Mouse (Mus musculus) MEL (cell line): ENCODE measurements around the gene Acnat1. TPM values are rescaled to one million over a fixed set of nuclear protein-coding genes. Genes with fewer than 3 reads are reported as not detected.
"Not testable (repeated sequence)": the region's sequence is repeated elsewhere in the genome, so short reads cannot be mapped to it uniquely, and the experiment has no call there.

ENCODE experiments used
- DNase-seq: peaks from one replicate; pipeline ENCODE4 v3.0.0; 2011; ENCODE audit warnings: low read depth, low spot score
- H3K27ac ChIP-seq: 2 replicates; pipeline ENCODE4 v1.5.1; 2012; ENCODE audit warnings: low read depth, mild to moderate bottlenecking, control low read depth, low read length, moderate library complexity; ENCODE audit not compliant: control insufficient read depth
- H3K27me3 ChIP-seq, 2 experiments: fragments of 150-350 bp in 1 of 2; sonication (generic) in 1 of 2; 2 replicates each; pipeline ENCODE4 v1.6.1; 2012; ENCODE audit warnings: low read length in 2 of 2, mild to moderate bottlenecking in 2 of 2, improper control_type of control experiment in 1 of 2, moderate library complexity in 1 of 2; ENCODE audit not compliant: insufficient read depth in 2 of 2, control insufficient read depth in 1 of 2
- H3K36me3 ChIP-seq, 2 experiments: 2 replicates each; pipeline ENCODE4 v1.6.1; 2012 to 2014; ENCODE audit warnings: low read length in 2 of 2, improper control_type of control experiment in 1 of 2, inconsistent platforms in 1 of 2, mild to moderate bottlenecking in 1 of 2; ENCODE audit not compliant: insufficient read depth in 2 of 2, control insufficient read depth in 1 of 2
- H3K4me1 ChIP-seq, 2 experiments: fragments of 150-350 bp in 1 of 2; sonication (generic) in 1 of 2; 2 replicates each; pipeline ENCODE4 v1.6.1; 2012; ENCODE audit warnings: low read length in 2 of 2, improper control_type of control experiment in 1 of 2, mild to moderate bottlenecking in 1 of 2; ENCODE audit not compliant: insufficient read depth in 2 of 2, control insufficient read depth in 1 of 2
- H3K4me3 ChIP-seq, 2 experiments: fragments of 150-350 bp in 1 of 2; sonication (generic) in 1 of 2; 2 replicates each; pipeline ENCODE4 v1.5.1; 2012; ENCODE audit warnings: low read depth in 2 of 2, low read length in 2 of 2, mild to moderate bottlenecking in 2 of 2, moderate library complexity in 2 of 2, control low read depth in 1 of 2, improper control_type of control experiment in 1 of 2; ENCODE audit not compliant: control insufficient read depth in 1 of 2, insufficient read depth in 1 of 2
- H3K79me2 ChIP-seq: 2 replicates; pipeline ENCODE4 v1.6.1; 2012; ENCODE audit warnings: mild to moderate bottlenecking, low read length, moderate library complexity; ENCODE audit not compliant: control insufficient read depth, poor library complexity, insufficient read depth
- H3K9ac ChIP-seq: 2 replicates; pipeline ENCODE4 v1.6.1; 2012; ENCODE audit warnings: low read depth, mild to moderate bottlenecking, control low read depth, low read length, moderate library complexity; ENCODE audit not compliant: control insufficient read depth, poor library complexity, severe bottlenecking
- H3K9me3 ChIP-seq: fragments of 150-350 bp; sonication (generic); replicated peaks from 2 replicates; pipeline ENCODE4 v1.6.1; 2012; ENCODE audit warnings: mild to moderate bottlenecking, low read length, improper control_type of control experiment, moderate library complexity; ENCODE audit not compliant: insufficient read depth
- BHLHE40 ChIP-seq: IDR thresholded peaks from 2 replicates; pipeline ENCODE4 v1.6.1; 2012; ENCODE audit warnings: low read depth, mild to moderate bottlenecking, inconsistent platforms, low read length, improper control_type of control experiment, borderline replicate concordance
- E2F4 ChIP-seq: IDR thresholded peaks from 2 replicates; pipeline ENCODE4 v1.6.1; 2011; ENCODE audit warnings: low read depth, low read length, improper control_type of control experiment, borderline replicate concordance
- GATA1 ChIP-seq: IDR thresholded peaks from 2 replicates; pipeline ENCODE4 v1.6.1; 2011; ENCODE audit warnings: low read depth, low read length, improper control_type of control experiment
- HCFC1 ChIP-seq: IDR thresholded peaks from 2 replicates; pipeline ENCODE4 v1.6.1; 2012; ENCODE audit warnings: low read depth, mild to moderate bottlenecking, inconsistent platforms, low read length, improper control_type of control experiment, moderate library complexity
- MEF2A ChIP-seq: IDR thresholded peaks from 2 replicates; pipeline ENCODE4 v1.6.1; 2014; ENCODE audit warnings: low read depth, mild to moderate bottlenecking, inconsistent platforms, low read length, improper control_type of control experiment; ENCODE audit not compliant: poor library complexity, insufficient replicate concordance, severe bottlenecking; ENCODE audit errors: extremely low read depth
- MXI1 ChIP-seq: IDR thresholded peaks from 2 replicates; pipeline ENCODE4 v1.6.1; 2011; ENCODE audit warnings: mild to moderate bottlenecking, low read depth, low read length, improper control_type of control experiment
- NRF1 ChIP-seq: IDR thresholded peaks from 2 replicates; pipeline ENCODE4 v1.6.1; 2014; ENCODE audit warnings: low read depth, mild to moderate bottlenecking, inconsistent platforms, low read length, improper control_type of control experiment, moderate library complexity; ENCODE audit not compliant: poor library complexity, insufficient read depth, severe bottlenecking
- POLR2A ChIP-seq, 2 experiments: IDR thresholded peaks; 2 replicates each; pipeline ENCODE4 v1.6.1; 2011 to 2012; ENCODE audit warnings: low read length in 2 of 2, mild to moderate bottlenecking in 2 of 2, control low read depth in 1 of 2, improper control_type of control experiment in 1 of 2, low read depth in 1 of 2, moderate library complexity in 1 of 2; ENCODE audit not compliant: control insufficient read depth in 1 of 2, insufficient read depth in 1 of 2, poor library complexity in 1 of 2
- POLR2AphosphoS5 ChIP-seq: IDR thresholded peaks from 2 replicates; pipeline ENCODE4 v1.6.1; 2012; ENCODE audit warnings: low read depth, borderline replicate concordance, mild to moderate bottlenecking, inconsistent platforms, low read length, moderate library complexity, mixed read lengths
- RCOR1 ChIP-seq: IDR thresholded peaks from 2 replicates; pipeline ENCODE4 v1.6.1; 2012; ENCODE audit warnings: low read depth, mild to moderate bottlenecking, inconsistent platforms, low read length, improper control_type of control experiment
- SIN3A ChIP-seq: IDR thresholded peaks from 2 replicates; pipeline ENCODE4 v1.6.1; 2012; ENCODE audit warnings: low read length, improper control_type of control experiment, inconsistent platforms
- TAL1 ChIP-seq: IDR thresholded peaks from 2 replicates; pipeline ENCODE4 v1.6.1; 2012; ENCODE audit warnings: mild to moderate bottlenecking, inconsistent platforms, low read length, moderate library complexity, mixed read lengths
- TBP ChIP-seq: IDR thresholded peaks from 2 replicates; pipeline ENCODE4 v1.8.0; 2011; ENCODE audit warnings: low read depth, low read length, improper control_type of control experiment
- ZC3H11A ChIP-seq: IDR thresholded peaks from 2 replicates; pipeline ENCODE4 v1.6.1; 2012; ENCODE audit warnings: low read depth, mild to moderate bottlenecking, inconsistent platforms, low read length, improper control_type of control experiment
- ZKSCAN1 ChIP-seq: IDR thresholded peaks from 2 replicates; pipeline ENCODE4 v1.6.1; 2012; ENCODE audit warnings: low read depth, mild to moderate bottlenecking, inconsistent platforms, low read length, improper control_type of control experiment, moderate library complexity
- polyA plus RNA-seq, 2 experiments: library from polyadenylated mRNA; stranded (reverse) in 1 of 2; unstranded in 1 of 2; fragments of >175 nt in 1 of 2; fragments of >200 nt in 1 of 2; gene quantifications; 2 replicates each; pipeline versions ENCODE4 v1.2.1 to v1.2.4; 2012; ENCODE audit warnings: low replicate concordance in 2 of 2, low read depth in 1 of 2; ENCODE audit not compliant: insufficient read length in 2 of 2, insufficient read depth in 1 of 2, missing spikeins in 1 of 2
- total RNA-seq: library from RNA; depleted of rRNA; stranded (reverse); fragments of 300-350 nt; gene quantifications from 2 replicates; pipeline ENCODE4 v1.2.3, GENCODE M21; 2012

Gene Acnat1
- total and polyA plus RNA-seq, 3 experiments = not detected

- no peak for DNase-seq
- no peak for TF ChIP-seq MEF2A
- TF ChIP-seq E2F4 = no peak
- TF ChIP-seq ZC3H11A = no peak
- no peak for TF ChIP-seq GATA1
- no peak for TF ChIP-seq POLR2AphosphoS5
- TF ChIP-seq TAL1 = no peak
- TF ChIP-seq NRF1 = no peak
- H3K4me3 ChIP-seq = no peak within 1 kb of the TSS
- no peaks in the 10 kb centered on the region for H3K9me3 ChIP-seq
- no peaks in the 10 kb centered on the region for H3K79me2 ChIP-seq
- H3K27me3 ChIP-seq = no peaks in the 10 kb centered on the region
- H3K27ac ChIP-seq = no peak within 1 kb of the TSS
- H3K9ac ChIP-seq = no peak within 1 kb of the TSS
- no peaks in the 10 kb centered on the region for H3K36me3 ChIP-seq
- H3K4me1 ChIP-seq = 0 out of 4 replicates have a peak, but pooled peaks cover 0 to 2% of the 10 kb centered on the region in 2 experiments
Observed at GRCm38 (mm10) chr4:49506386-49506785, 32.7 kb upstream of the Acnat1 start, which contains the start of gene Baat. TSS of gene Baat (minus strand) at chr4:49506557.

GRCm38 (mm10) chr4:49503563-49503962, 29.9 kb upstream of the Acnat1 start:
- Histone ChIP-seq H3K9me3 (no peaks in the 10 kb centered on the region), H3K36me3 (no peaks in the 10 kb centered on the region), H3K9ac (no peak overlapping the region), H3K4me3 (no peak overlapping the region), H3K27me3 (no peaks in the 10 kb centered on the region), H3K4me1 (0 out of 4 replicates have a peak, but pooled peaks cover 0 to 2% of the 10 kb centered on the region in 2 experiments), H3K27ac (no peak overlapping the region), H3K79me2 (no peaks in the 10 kb centered on the region)
- TF ChIP-seq MXI1 (no peak), TBP (no peak), HCFC1 (no peak), SIN3A (no peak), POLR2A (IDR thresholded peaks at IDR 0.05; ENCODE audit: control insufficient read depth in 1 of 2, insufficient read depth in 1 of 2, low read depth in 1 of 2, low read length in 2 of 2, poor library complexity in 1 of 2) (no peak), ZC3H11A (no peak), BHLHE40 (no peak), ZKSCAN1 (no peak), RCOR1 (no peak)
- DNase-seq = no peak

- not testable (repeated sequence) for H3K36me3 ChIP-seq, H3K9ac ChIP-seq, H3K27ac ChIP-seq, H3K79me2 ChIP-seq, H3K9me3 ChIP-seq, H3K4me1 ChIP-seq, H3K27me3 ChIP-seq, H3K4me3 ChIP-seq, DNase-seq
Observed at GRCm38 (mm10) chr4:49485934-49486650, 12.4 kb upstream of the Acnat1 start.
